Mouse (Mus musculus): Measurements from ENCODE around the gene Gmds.

DNA sequence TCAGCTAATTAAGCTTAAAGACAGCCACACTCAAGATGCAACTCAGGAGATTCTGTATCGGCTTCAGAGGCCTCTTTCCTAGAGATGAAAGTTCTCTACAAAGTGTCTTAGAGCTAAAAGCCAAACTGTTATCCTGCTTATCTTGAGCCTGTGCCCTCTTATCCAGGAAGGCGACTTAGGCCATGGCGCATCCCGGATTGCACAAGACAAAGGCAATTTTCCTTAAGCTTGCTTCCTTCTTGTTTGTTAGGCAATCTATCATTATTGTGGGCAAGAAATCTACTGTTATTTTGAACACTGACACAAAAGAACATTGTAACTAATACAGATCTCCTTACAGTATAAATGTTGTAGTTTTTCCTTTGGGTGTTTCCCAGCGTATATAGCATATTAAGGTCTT is 511.4 kb downstream of the Gmds start:
- TF ChIP-seq HCFC1 (IDR thresholded peaks at IDR 0.05; ENCODE audit: borderline replicate concordance, insufficient read depth, low read length) (no peak), ZC3H11A (IDR thresholded peaks at IDR 0.05; ENCODE audit: borderline replicate concordance, low read depth, low read length) (no peak), ZNF384 (IDR thresholded peaks at IDR 0.05; ENCODE audit: low read depth, low read length) (no peak)

Data from ES-E14 (cell line).